Mouse (Mus musculus): ENCODE results near the gene Kcne1l. TPM values are rescaled to one million over a fixed set of nuclear protein-coding genes. Genes with fewer than 3 reads are reported as not detected.

The Kcne1l gene
- polyA plus RNA-seq (2015; fragmentation: Nextera tagmentation; extraction: Ambion mirVana), result 52.3 and 63.1 TPM in 2 replicates

DNA sequence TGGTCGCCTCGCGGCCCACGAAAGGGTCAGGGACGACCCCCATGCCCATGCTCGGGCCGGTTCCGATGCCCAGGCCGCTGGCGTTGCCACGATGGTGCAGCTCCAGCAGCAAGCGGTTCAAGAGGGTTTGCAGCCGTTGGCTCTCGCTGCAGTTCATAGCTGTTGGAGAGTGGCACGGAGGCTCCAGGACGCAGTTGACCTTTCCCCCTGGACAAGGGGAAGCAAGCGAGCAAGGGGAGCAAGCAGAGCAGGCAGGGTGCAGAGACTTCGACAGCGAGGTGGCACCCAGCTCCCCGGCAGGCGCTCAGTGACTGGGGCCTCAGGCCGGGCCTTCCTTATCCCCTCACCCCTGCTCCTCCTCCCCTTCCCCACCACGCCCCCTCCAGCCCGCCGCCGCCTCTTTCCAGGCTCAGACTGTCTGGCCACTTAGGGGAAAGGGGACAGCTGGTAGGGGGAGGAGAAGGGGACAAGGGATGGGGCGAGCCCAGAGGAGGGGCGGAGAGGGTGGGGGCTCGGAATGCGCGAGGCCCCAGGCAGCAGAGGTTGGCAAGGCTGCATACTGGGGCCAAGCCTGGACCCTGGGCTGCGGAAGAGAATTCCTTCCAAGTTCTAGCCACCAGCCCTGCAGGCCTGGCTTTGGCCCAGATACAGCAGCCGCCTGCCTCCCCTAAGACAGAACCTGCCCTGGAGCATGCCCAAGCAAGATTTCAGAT, at the start of gene Kcne1l:
Gene Kcne1l (minus strand): TSS at position 426 of the 713 bp plus-strand sequence.
- 28% methylated on average over 27 of the region's 33 CpGs for WGBS
- H3K27ac ChIP-seq, result peak within 1 kb of the TSS; percentile 59
- no peaks in the 10 kb centered on the region for H3K9me3 ChIP-seq
- peak; percentile 55 for ATAC-seq (ENCODE audit: insufficient number of reproducible peaks, low FRiP score, low TSS enrichment, low read depth)
- peaks cover 26% of the 10 kb centered on the region for H3K27me3 ChIP-seq
- no peaks in the 10 kb centered on the region for H3K36me3 ChIP-seq
- peak within 1 kb of the TSS; percentile 32 for H3K4me3 ChIP-seq
- peak within 1 kb of the TSS; percentile 45 for H3K4me2 ChIP-seq
- peak within 1 kb of the TSS; percentile 26; the same call in 1 of the 2 replicates for H3K9ac ChIP-seq
- H3K4me1 ChIP-seq, result peaks cover 15% of the 10 kb centered on the region

DNA sequence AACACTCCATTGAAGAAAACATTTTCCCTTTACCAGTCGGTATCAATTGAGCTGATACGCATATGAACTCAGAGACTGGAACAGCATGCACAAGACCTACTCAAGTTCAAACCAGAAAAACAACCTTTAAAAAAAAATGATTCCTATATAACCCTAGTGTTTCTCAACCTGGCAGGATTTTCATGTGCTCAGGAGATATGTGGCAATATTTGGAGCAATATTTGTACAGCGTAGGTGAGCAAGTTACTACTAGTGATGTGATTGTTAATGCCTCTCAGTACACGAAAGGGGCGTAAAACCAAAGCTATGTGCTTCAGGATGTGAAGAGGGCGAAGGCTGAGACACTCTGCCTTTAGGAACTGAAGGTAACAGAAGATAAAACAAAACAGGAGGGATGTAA, 30.1 kb upstream of the Kcne1l start:
- Histone ChIP-seq H3K4me1 (no peaks in the 10 kb centered on the region), H3K36me3 (no peaks in the 10 kb centered on the region), H3K4me2 (no peak overlapping the region), H3K9me3 (no peaks in the 10 kb centered on the region), H3K4me3 (no peak overlapping the region), H3K27me3 (no peaks in the 10 kb centered on the region), H3K27ac (no peak overlapping the region), H3K9ac (no peak overlapping the region)
- WGBS, result 81% methylated on average over 6 of the region's 6 CpGs
- ATAC-seq (ENCODE audit: insufficient number of reproducible peaks, low FRiP score, low TSS enrichment, low read depth), result no peak

DNA sequence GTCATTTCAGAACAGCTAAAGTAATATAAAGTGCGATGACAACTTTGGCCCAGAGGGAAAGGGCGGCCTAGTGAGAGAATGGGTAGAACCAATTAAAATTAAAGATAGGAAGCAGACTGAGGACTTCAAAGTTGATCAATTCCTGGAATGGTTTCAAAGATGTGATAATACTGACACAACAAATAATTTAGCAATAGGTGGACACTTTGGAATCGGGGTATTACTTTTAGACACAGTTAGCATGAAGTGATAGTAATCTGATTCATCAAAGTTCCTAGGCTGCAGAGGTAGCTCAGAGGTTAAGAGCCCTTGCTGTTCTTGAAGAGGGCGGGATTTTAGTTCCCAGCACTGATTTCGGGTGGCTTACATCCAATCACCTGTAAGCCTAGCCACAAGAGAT, 29.4 kb upstream of the Kcne1l start:
- Histone ChIP-seq H3K9me3 (no peaks in the 10 kb centered on the region), H3K4me2 (no peak overlapping the region), H3K4me1 (no peaks in the 10 kb centered on the region), H3K36me3 (no peaks in the 10 kb centered on the region), H3K4me3 (no peak overlapping the region), H3K27me3 (no peaks in the 10 kb centered on the region), H3K9ac (no peak overlapping the region), H3K27ac (no peak overlapping the region)
- WGBS, result 84% methylated on average over 5 of the region's 5 CpGs
- no peak for ATAC-seq (ENCODE audit: insufficient number of reproducible peaks, low FRiP score, low TSS enrichment, low read depth)

DNA sequence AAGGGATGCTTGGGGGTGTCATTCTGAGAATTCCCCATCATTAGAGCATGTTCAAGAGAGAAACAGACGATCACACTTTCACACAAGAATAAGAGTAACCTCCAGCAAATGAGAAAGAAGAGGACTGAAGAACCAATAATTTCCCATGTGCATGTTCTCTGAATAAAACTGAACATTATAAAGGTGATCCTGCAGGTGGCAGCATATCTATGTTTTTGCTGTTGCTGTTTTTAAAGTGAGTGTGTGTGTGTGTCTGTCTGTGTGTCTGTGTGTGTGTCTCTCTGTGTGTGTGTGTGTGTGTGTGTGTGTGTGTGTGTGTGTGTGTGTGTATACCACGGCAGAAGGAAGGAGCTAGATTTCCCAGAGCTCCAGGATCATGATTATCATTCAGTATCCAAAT, 19.7 kb upstream of the Kcne1l start:
- Histone ChIP-seq H3K27ac (no peak overlapping the region), H3K9ac (no peak overlapping the region), H3K4me2 (no peak overlapping the region), H3K36me3 (no peaks in the 10 kb centered on the region), H3K4me1 (no peaks in the 10 kb centered on the region), H3K27me3 (no peaks in the 10 kb centered on the region), H3K9me3 (no peaks in the 10 kb centered on the region), H3K4me3 (no peak overlapping the region)
- no peak for ATAC-seq (ENCODE audit: insufficient number of reproducible peaks, low FRiP score, low TSS enrichment, low read depth)
- 73% methylated on average over 2 of the region's 2 CpGs for WGBS

DNA sequence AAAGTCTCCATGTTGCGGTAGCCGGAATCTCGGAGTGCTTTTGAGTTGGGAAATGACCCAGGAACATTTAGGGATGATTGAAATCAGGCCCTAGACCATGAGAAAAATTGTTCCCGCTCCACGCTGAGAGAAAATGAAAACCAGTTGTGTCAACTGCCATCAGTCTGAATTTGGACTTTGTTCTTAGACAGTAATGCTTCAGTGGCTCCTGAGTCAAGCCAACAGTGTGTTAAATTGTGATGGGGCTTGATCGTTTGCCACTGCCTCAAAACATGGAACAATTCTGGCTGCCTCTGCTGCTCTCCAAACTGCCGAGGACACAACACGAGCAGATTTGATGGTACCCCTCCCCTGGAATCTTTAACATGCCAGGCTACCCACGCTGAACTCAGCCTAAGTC, 10.0 kb upstream of the Kcne1l start:
- Histone ChIP-seq H3K27me3 (0 out of 2 replicates have a peak, but pooled peaks cover 11% of the 10 kb centered on the region), H3K36me3 (no peaks in the 10 kb centered on the region), H3K4me1 (no peaks in the 10 kb centered on the region), H3K9ac (no peak overlapping the region), H3K4me3 (no peak overlapping the region), H3K4me2 (no peak overlapping the region), H3K9me3 (no peaks in the 10 kb centered on the region), H3K27ac (no peak overlapping the region)
- 58% methylated on average over 9 of the region's 9 CpGs for WGBS
- ATAC-seq (ENCODE audit: insufficient number of reproducible peaks, low FRiP score, low TSS enrichment, low read depth), result no peak

DNA sequence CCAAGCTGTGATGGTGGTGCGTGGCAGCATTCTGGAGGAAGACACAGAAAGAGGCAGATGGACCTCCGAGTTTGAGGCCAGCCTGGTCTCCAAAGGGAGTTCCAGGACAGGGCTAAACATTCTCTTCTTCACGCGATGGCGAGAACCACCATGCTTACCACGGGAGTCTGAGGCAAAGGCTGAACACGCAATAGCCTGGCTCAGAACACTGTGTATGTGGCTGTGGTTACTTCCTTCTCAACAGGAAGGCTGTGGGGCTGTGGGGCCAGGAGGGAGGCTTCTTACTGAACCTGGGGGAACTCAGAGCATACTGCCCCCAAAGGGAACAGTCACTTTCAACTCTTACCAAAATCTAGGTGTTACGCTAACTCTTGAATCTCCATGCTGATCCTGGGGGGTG, 9.2 kb upstream of the Kcne1l start:
- H3K4me2 ChIP-seq, result no peak overlapping the region
- no peaks in the 10 kb centered on the region for H3K36me3 ChIP-seq
- no peaks in the 10 kb centered on the region for H3K9me3 ChIP-seq
- H3K27me3 ChIP-seq, result peaks cover 11% of the 10 kb centered on the region; the same call in 1 of the 2 replicates
- no peak overlapping the region for H3K9ac ChIP-seq
- H3K4me1 ChIP-seq, result no peaks in the 10 kb centered on the region
- no peak overlapping the region for H3K4me3 ChIP-seq
- 80% methylated on average over 8 of the region's 8 CpGs for WGBS
- ATAC-seq (ENCODE audit: insufficient number of reproducible peaks, low FRiP score, low TSS enrichment, low read depth), result no peak
- no peak overlapping the region for H3K27ac ChIP-seq

DNA sequence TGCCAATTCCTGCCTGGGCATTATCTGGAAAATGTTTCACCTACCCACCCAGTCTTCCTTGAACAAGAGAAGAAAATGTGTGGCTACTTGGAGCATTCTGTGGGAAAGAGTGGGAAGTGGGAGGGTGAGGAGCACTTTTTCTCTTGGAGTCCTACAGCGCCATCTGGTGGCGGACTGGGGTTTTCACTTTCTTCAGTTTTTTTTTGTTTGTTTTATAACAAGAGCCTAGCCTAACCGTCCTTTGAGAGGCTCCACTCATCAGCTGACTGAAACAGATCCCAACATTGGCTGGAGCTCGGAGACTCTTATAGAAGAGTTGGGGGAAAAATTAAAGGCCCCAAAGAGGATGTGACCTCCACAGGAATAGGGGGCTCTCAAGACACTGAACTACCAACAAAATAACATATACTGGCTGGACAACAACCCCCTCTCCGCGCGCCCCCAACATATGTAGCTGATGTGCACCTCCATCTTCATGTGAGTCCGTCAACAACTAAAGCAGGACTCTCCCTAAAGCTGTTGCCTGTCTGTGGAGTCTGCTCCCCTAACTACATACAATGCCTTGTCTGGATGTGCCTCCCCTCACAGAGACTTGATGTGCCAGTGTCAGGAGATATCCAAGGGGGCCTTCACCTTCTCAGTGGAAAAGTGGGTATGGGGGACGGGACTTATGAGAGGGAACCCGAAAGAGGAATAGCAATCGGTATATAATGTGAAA, 8.4 kb upstream of the Kcne1l start:
- H3K4me3 ChIP-seq, result no peak overlapping the region
- H3K27me3 ChIP-seq, result peaks cover 11% of the 10 kb centered on the region; the same call in 1 of the 2 replicates
- no peaks in the 10 kb centered on the region for H3K4me1 ChIP-seq
- H3K27ac ChIP-seq, result no peak overlapping the region
- no peaks in the 10 kb centered on the region for H3K36me3 ChIP-seq
- no peak overlapping the region for H3K9ac ChIP-seq
- H3K9me3 ChIP-seq, result no peaks in the 10 kb centered on the region
- ATAC-seq (ENCODE audit: insufficient number of reproducible peaks, low FRiP score, low TSS enrichment, low read depth), result no peak
- no peak overlapping the region for H3K4me2 ChIP-seq
- WGBS, result 50% methylated on average over 11 of the region's 11 CpGs

DNA sequence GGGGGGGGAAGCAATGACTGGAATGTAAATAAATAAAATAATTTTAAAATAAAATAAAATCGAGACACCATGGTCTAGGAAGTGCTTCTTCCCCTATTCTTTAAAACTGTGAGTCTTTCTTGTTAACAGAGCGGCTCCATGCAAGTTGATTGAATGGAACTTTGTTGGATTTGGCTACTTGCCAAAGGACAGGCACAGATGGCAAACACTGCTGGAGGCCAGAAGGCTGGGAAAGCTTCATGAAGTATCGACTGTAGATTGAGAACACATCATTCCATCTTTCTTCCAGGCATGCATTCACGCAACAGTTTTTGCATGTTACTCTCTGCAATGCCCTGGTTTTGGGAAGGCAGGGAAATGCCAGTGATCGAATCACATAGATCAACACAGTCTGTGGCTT, 4.3 kb upstream of the Kcne1l start:
- Histone ChIP-seq H3K9me3 (no peaks in the 10 kb centered on the region), H3K27ac (no peak overlapping the region), H3K27me3 (peaks cover 26% of the 10 kb centered on the region), H3K4me3 (no peak overlapping the region), H3K4me1 (peaks cover 9% of the 10 kb centered on the region), H3K9ac (no peak overlapping the region), H3K4me2 (no peak overlapping the region), H3K36me3 (no peaks in the 10 kb centered on the region)
- WGBS, result 42% methylated on average over 5 of the region's 5 CpGs
- ATAC-seq (ENCODE audit: insufficient number of reproducible peaks, low FRiP score, low TSS enrichment, low read depth), result no peak

DNA sequence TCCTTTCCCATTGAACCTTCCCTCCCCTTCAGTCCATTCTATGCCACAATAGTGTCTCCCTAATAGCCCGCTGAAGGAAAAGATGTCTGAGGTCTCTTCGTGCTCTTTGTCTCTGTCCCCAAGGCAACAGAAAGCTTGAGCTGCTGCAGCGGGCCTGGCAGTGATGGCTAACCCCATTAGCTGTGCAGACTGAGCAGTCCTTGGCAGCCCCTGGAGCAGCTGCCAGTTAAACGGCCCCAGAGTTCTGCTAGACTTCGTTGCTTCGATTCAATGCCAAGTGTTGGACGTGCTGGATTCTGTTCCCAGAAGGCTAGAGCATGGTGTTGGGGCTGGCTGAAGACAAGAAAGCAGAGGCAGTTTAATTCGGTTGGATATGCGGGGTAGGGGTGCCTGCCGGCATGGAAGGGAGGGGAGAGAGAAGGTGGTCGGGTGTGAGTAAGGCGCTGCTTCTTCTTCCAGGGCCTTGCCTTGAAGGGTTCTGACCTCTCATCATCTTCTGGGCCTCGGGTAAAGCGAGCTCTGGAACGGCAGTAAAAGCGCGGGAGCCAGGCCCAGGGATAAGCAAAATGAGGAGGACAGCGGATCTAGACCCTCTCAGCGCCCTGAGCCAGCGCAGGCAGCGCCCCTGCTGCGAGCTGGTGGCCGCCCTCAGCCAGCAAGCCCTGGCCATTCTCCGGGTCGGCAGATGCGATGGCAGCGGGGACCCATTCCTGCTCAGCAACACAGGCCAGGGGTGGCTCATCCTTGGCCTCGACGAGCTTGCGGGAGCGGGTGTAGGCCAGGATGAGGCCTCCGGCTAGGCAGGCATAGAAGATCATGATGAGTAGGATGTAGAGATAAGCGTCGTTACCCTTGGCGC, 855 bp downstream of the Kcne1l start:
- ATAC-seq (ENCODE audit: insufficient number of reproducible peaks, low FRiP score, low TSS enrichment, low read depth), result no peak
- WGBS, result 29% methylated on average over 35 of the region's 35 CpGs
- H3K4me1 ChIP-seq, result peaks cover 15% of the 10 kb centered on the region
- peaks cover 26% of the 10 kb centered on the region for H3K27me3 ChIP-seq
- H3K36me3 ChIP-seq, result no peaks in the 10 kb centered on the region
- H3K9ac ChIP-seq, result peak overlapping the region; percentile 26; the same call in 1 of the 2 replicates
- H3K27ac ChIP-seq, result peak overlapping the region; percentile 59
- H3K4me2 ChIP-seq, result peak overlapping the region; percentile 45
- H3K9me3 ChIP-seq, result no peaks in the 10 kb centered on the region
- peak overlapping the region; percentile 32 for H3K4me3 ChIP-seq

DNA sequence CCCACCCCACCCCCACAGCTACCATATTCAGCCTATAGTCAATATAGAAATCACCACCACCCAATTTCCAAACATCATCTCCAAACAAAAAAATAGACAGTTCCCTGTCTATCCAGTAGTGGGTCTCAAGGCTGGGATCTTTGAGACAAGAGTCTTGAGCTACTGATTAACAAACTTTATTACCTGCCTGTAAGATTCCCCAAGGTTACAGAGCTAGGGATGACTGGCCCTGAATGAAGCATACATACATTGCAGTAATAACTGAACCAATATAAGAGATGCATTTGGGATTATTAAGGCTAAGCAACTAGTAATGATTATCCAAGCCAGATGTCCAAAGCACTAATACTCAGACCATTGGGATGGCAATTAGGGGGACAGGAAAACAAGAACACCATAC, 1.5 kb downstream of the Kcne1l start:
- Histone ChIP-seq H3K4me2 (peak overlapping the region; percentile 45; the same call in 1 of the 2 replicates), H3K27ac (no peak overlapping the region), H3K9me3 (no peaks in the 10 kb centered on the region), H3K27me3 (peaks cover 26% of the 10 kb centered on the region), H3K9ac (no peak overlapping the region), H3K36me3 (no peaks in the 10 kb centered on the region), H3K4me3 (0 out of 2 replicates have a peak overlapping the region, but pooled peaks have one; percentile 32), H3K4me1 (peaks cover 15% of the 10 kb centered on the region)
- no peak for ATAC-seq (ENCODE audit: insufficient number of reproducible peaks, low FRiP score, low TSS enrichment, low read depth)

DNA sequence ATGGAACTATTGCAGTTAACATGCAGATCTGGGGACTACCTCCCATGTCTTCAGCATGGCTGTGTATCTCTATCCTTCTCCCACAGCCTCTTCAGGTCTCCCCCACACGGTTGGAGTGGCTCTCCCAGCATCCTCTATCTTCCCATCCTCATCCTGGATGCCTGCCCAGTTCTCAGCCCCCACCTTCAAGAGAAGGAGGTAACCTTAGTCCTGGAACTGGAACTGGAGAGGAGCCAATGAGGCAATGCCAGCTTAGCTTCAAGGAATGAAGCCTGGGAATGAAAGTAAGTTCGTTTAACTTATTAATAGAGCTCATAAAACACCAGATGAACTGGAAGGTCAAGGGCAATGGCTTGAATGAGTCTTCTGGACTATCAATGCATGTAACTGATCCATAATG, 2.6 kb downstream of the Kcne1l start:
- H3K4me2 ChIP-seq, result no peak overlapping the region
- H3K27me3 ChIP-seq, result peaks cover 26% of the 10 kb centered on the region
- no peaks in the 10 kb centered on the region for H3K36me3 ChIP-seq
- H3K4me3 ChIP-seq, result no peak overlapping the region
- peaks cover 15% of the 10 kb centered on the region for H3K4me1 ChIP-seq
- no peak overlapping the region for H3K27ac ChIP-seq
- H3K9ac ChIP-seq, result no peak overlapping the region
- ATAC-seq (ENCODE audit: insufficient number of reproducible peaks, low FRiP score, low TSS enrichment, low read depth), result no peak
- 32% methylated on average over 2 of the region's 2 CpGs for WGBS
- no peaks in the 10 kb centered on the region for H3K9me3 ChIP-seq

Measured in limb, embryonic 15.5 days (tissue).